Mouse (Mus musculus) intestine, embryonic 14.5 days (tissue): ENCODE data around the gene Actb. TPM values are rescaled to one million over a fixed set of nuclear protein-coding genes. Genes with fewer than 3 reads are reported as not detected.
A peak's percentile ranks its signal among the peaks of the same experiment; 100 is the strongest.

Experiments used
- ATAC-seq: fragments of 200-750 bp; cut with Nextera tagmentation; replicated peaks from 2 replicates; pipeline ENCODE4 v1.8.0; 2017; ENCODE audit warnings: low read depth, moderate number of reproducible peaks, moderate TSS enrichment, moderate library complexity; ENCODE audit not compliant: low FRiP score, low TSS enrichment
- DNase-seq: peaks from one replicate; pipeline ENCODE4 v3.0.0-alpha.2; 2018; ENCODE audit warnings: low spot score
- H3K27ac ChIP-seq: fragments of 300-500 bp; sonication (generic); 2 replicates; pipeline ENCODE4 v1.5.1; 2014; ENCODE audit warnings: low read depth, mild to moderate bottlenecking, control low read depth
- H3K27me3 ChIP-seq: fragments of 300-500 bp; sonication (generic); replicated peaks from 2 replicates; pipeline ENCODE4 v1.6.1; 2014; ENCODE audit warnings: low read length, control low read depth; ENCODE audit not compliant: control insufficient read depth, insufficient read depth
- H3K36me3 ChIP-seq: fragments of 300-500 bp; sonication (generic); 2 replicates; pipeline ENCODE4 v1.6.1; 2014; ENCODE audit warnings: low read length, control low read depth; ENCODE audit not compliant: control insufficient read depth, insufficient read depth
- H3K4me1 ChIP-seq: fragments of 300-500 bp; sonication (generic); replicated peaks from 2 replicates; pipeline ENCODE4 v1.6.1; 2014; ENCODE audit warnings: low read length, control low read depth, mixed read lengths; ENCODE audit not compliant: control insufficient read depth, insufficient read depth
- H3K4me2 ChIP-seq: fragments of 300-500 bp; sonication (generic); 2 replicates; pipeline ENCODE4 v1.6.1; 2014; ENCODE audit warnings: low read length
- H3K4me3 ChIP-seq: fragments of 300-500 bp; sonication (generic); 2 replicates; pipeline ENCODE4 v1.5.1; 2014; ENCODE audit warnings: low read depth, low read length, control low read depth, mixed read lengths
- H3K9ac ChIP-seq: fragments of 300-500 bp; sonication (generic); 2 replicates; pipeline ENCODE4 v1.6.1; 2014; ENCODE audit warnings: mild to moderate bottlenecking, low read length
- H3K9me3 ChIP-seq: fragments of 300-500 bp; sonication (generic); 2 replicates; pipeline ENCODE4 v1.6.1; 2016; ENCODE audit warnings: low read length, control low read depth; ENCODE audit not compliant: control insufficient read depth
- WGBS: fragments of 180-500 bp; shearing (Covaris S2); extraction: QIAGEN DNeasy Blood & Tissue Kit; methylation state at CpG from one replicate; pipeline ENCODE4 v1.1.7; 2014; 5-methylcytosine and 5-hydroxymethylcytosine counted together
- polyA plus RNA-seq: library from polyadenylated mRNA; unstranded; fragments of >200 nt; fragmentation: Nextera tagmentation; extraction: Ambion mirVana; gene quantifications from 2 replicates; pipeline ENCODE4 v1.2.1, GENCODE M21; 2014

Actb gene
- polyA plus RNA-seq, 1 experiment from 2014 or later: 15,561 TPM

DNA sequence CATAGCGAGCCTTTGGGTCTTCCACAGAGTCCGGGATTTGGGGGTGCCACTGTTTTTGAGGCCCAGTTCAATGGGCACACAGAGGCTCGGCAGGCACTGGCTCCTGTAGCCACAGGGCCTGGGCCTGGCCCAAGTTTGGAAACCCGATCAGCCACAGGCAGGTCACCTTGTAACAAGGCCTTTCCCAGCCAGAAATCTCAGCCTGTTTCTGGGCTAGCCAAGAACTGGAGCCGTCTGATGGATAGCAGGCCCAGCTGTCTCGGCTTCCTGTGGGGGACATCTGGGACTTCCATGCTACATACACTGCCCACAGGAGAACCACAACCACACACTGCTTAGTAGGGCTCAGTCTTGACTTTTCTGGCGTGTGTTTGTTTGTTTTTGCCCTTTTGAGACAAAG, 10.0 kb upstream of the Actb start:
- 81% methylated on average over 7 of the region's 7 CpGs for WGBS
- Histone ChIP-seq H3K9ac (no peak overlapping the region), H3K9me3 (no peaks in the 10 kb centered on the region), H3K4me2 (no peak overlapping the region), H3K27me3 (no peaks in the 10 kb centered on the region), H3K27ac (no peak overlapping the region), H3K4me1 (peaks cover 2% of the 10 kb centered on the region; the same call in 1 of the 2 replicates), H3K4me3 (no peak overlapping the region), H3K36me3 (no peaks in the 10 kb centered on the region)
- DNase-seq (no peak), ATAC-seq (no peak)

DNA sequence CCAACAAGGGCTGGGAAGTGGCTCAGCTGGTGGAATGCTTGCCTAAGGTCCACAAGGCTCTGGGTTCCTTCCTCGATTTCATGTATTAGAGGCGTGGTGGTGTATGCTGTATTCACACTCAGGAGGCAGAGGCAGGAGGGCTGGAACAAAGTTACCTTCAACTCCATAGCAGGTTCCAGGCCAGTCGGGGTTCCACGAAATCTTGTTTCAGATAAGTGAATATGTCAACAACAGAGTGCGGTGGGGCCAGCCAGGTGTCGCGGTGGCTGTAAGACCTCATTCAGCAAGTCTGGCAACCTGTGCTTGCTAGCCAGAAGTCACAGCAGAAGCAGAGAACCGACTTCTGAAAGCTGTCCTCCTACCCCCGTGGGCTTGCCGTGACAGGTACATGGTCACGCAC, 8.7 kb upstream of the Actb start:
- Histone ChIP-seq H3K9me3 (no peaks in the 10 kb centered on the region), H3K27ac (no peak overlapping the region), H3K27me3 (no peaks in the 10 kb centered on the region), H3K9ac (no peak overlapping the region), H3K4me1 (peaks cover 6% of the 10 kb centered on the region), H3K4me2 (no peak overlapping the region), H3K36me3 (no peaks in the 10 kb centered on the region), H3K4me3 (no peak overlapping the region)
- WGBS: 77% methylated on average over 11 of the region's 11 CpGs
- DNase-seq (no peak), ATAC-seq (no peak)

GRCm38 (mm10) chr5:142912739-142913138, 6.2 kb upstream of the Actb start:
- Histone ChIP-seq H3K27ac (no peak overlapping the region), H3K4me2 (no peak overlapping the region), H3K36me3 (no peaks in the 10 kb centered on the region), H3K9me3 (no peaks in the 10 kb centered on the region), H3K27me3 (no peaks in the 10 kb centered on the region), H3K4me3 (no peak overlapping the region), H3K4me1 (peaks cover 26% of the 10 kb centered on the region), H3K9ac (no peak overlapping the region)
- DNase-seq: no peak
- no peak for ATAC-seq
- 80% methylated on average over 4 of the region's 4 CpGs for WGBS

DNA sequence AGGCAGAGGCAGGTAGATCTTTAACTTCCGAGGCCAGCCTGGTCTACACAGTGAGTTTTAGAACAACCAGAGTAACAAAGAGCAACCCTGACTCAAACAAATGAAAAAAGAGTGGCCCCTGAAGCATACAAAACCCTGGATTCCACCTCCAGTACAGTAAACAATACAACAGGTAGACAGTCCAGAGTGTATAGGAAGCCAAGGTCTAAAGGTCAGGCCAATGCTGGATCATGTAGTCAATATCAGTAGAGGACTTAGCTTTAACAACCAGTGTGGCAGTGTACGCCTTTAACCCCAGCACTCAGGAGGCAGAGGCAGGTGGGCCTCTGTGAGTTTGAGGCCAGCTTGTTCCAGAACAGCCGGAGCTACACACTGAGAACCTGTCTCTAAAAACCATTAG, 5.8 kb upstream of the Actb start:
- Histone ChIP-seq H3K4me1 (peaks cover 31% of the 10 kb centered on the region), H3K4me3 (no peak overlapping the region), H3K4me2 (no peak overlapping the region), H3K36me3 (no peaks in the 10 kb centered on the region), H3K9ac (no peak overlapping the region), H3K9me3 (no peaks in the 10 kb centered on the region), H3K27ac (no peak overlapping the region), H3K27me3 (no peaks in the 10 kb centered on the region)
- DNase-seq: no peak
- ATAC-seq: no peak
- 92% methylated on average over 3 of the region's 3 CpGs for WGBS

- H3K27me3 ChIP-seq: no peaks in the 10 kb centered on the region
- no peak overlapping the region for H3K27ac ChIP-seq
- no peak overlapping the region for H3K9ac ChIP-seq
- H3K9me3 ChIP-seq: no peaks in the 10 kb centered on the region
- peaks cover 35% of the 10 kb centered on the region for H3K4me1 ChIP-seq
- 81% methylated on average over 2 of the region's 2 CpGs for WGBS
- DNase-seq (no peak), ATAC-seq (no peak)
- H3K4me2 ChIP-seq: no peak overlapping the region
- no peaks in the 10 kb centered on the region for H3K36me3 ChIP-seq
- H3K4me3 ChIP-seq: no peak overlapping the region
Observed at GRCm38 (mm10) chr5:142911629-142912028, 5.1 kb upstream of the Actb start.

DNA sequence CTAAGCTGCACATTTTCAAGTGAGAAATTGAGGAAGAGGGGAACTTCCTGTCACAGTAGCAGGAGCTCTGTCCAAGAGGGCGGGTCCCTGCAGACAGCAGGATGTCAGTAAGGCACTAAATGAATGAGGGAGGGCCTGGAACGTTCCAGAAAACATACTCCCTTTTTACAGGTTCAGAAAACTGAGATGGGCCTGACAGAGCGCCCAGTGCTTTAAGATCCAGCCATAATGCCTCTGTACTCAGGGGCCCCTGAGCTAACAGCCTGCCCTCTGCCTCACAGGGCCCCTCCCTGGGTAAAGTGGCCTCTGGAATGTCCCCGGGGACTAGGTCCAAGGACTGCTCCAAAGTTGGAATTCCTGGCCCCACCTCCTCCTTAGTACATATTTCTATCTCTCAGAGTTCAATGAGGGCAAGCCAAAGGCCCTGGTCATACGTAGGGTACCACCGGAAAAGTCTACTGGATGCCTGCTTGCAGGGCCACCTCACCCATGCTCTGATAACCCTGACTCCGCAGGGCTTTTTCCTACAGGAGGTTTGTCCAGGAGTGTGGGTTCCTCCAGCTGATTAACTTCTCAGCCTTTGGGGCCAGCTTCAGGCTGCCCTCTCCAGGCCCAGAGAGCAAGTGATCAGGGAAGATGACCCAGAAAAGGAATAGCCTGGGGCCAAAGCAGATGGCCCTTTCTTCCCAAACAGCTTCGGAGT, 3.2 kb upstream of the Actb start:
- DNase-seq (no peak), ATAC-seq (no peak)
- H3K9ac ChIP-seq: 0 out of 2 replicates have a peak overlapping the region, but pooled peaks have one; percentile 15
- H3K4me1 ChIP-seq: peaks cover 35% of the 10 kb centered on the region
- H3K4me3 ChIP-seq: no peak overlapping the region
- peak overlapping the region; percentile 92 for H3K4me2 ChIP-seq
- H3K27ac ChIP-seq: peak overlapping the region; percentile 100
- no peaks in the 10 kb centered on the region for H3K27me3 ChIP-seq
- no peaks in the 10 kb centered on the region for H3K9me3 ChIP-seq
- H3K36me3 ChIP-seq: peaks cover 8% of the 10 kb centered on the region
- WGBS: 35% methylated on average over 8 of the region's 8 CpGs

GRCm38 (mm10) chr5:142908941-142909575, 2.5 kb upstream of the Actb start:
- DNase-seq (no peak), ATAC-seq (no peak)
- Histone ChIP-seq H3K27me3 (no peaks in the 10 kb centered on the region), H3K4me2 (peak overlapping the region; percentile 92), H3K4me1 (peaks cover 41% of the 10 kb centered on the region), H3K9me3 (no peaks in the 10 kb centered on the region), H3K36me3 (peaks cover 15% of the 10 kb centered on the region), H3K9ac (0 out of 2 replicates have a peak overlapping the region, but pooled peaks have one; percentile 15), H3K4me3 (no peak overlapping the region), H3K27ac (peak overlapping the region; percentile 100)
- WGBS: 12% methylated on average over 5 of the region's 5 CpGs

DNA sequence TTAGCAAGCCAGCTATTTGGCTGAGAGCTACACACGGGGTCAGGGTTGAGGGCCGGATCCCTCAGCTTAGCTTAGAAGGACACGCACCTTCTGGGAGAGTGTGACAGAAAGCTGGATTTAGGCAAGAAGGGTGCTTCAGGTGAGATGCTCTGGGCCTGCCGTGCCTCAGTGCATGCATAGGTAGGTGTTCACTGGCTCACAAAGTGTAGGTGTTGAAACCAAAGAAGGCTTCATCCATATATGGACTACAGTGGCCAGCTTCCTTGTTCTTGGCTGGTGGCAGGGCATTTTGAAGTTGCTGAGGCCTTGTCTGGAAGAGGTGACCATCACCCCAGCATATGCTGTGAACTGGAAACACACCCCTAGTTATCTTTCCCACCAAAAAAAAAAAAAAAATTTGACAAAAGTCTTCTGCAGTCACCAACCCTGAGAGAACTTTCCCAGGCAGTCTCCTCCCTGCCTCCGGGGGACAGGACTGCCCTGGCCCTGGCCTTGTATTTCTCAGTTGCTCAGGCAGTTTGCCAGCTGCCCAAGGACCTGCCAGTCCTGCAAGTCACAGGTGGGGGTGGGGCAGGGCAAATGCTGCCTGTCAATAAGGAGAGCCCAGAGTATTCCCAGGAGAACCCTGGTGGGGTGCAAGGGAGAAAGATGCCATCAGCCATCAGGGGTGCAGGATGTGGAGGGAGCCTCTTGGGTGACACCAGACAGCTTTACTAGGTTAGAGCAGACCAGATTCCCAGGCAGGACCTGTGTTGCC, 1.4 kb upstream of the Actb start:
- Histone ChIP-seq H3K4me1 (peaks cover 47% of the 10 kb centered on the region), H3K27ac (peak overlapping the region; percentile 100), H3K9me3 (no peaks in the 10 kb centered on the region), H3K4me2 (peak overlapping the region; percentile 92), H3K4me3 (peak overlapping the region; percentile 87; the same call in 1 of the 2 replicates), H3K27me3 (no peaks in the 10 kb centered on the region), H3K9ac (0 out of 2 replicates have a peak overlapping the region, but pooled peaks have one; percentile 100), H3K36me3 (peaks cover 26% of the 10 kb centered on the region)
- ATAC-seq (no peak), DNase-seq (no peak)
- 58% methylated on average over 5 of the region's 5 CpGs for WGBS
